Mouse (Mus musculus) heart, adult 2 months (tissue): Measurements from ENCODE around the gene Btbd17. TPM values are rescaled to one million over a fixed set of nuclear protein-coding genes. Genes with fewer than 3 reads are reported as not detected.
A peak's percentile ranks its signal among the peaks of the same experiment; 100 is the strongest.

Source experiments
- DNase-seq, 2 experiments: peaks; one replicate each; pipeline ENCODE4 v3.0.0; 2021
- H3K27ac ChIP-seq: fragments of 200-600 bp; 2 replicates; pipeline ENCODE4 v1.8.1; 2022
- H3K27me3 ChIP-seq: fragments of 200-500 bp; 2 replicates; pipeline ENCODE4 v1.6.1; 2012; ENCODE audit warnings: mild to moderate bottlenecking, low read length, inconsistent platforms, mixed read lengths; ENCODE audit not compliant: control insufficient read depth, insufficient read depth
- H3K36me3 ChIP-seq: fragments of 200-500 bp; 2 replicates; pipeline ENCODE4 v1.6.1; 2012; ENCODE audit warnings: low read length, inconsistent platforms; ENCODE audit not compliant: control insufficient read depth, insufficient read depth
- H3K4me1 ChIP-seq: fragments of 200-500 bp; 2 replicates; pipeline ENCODE4 v1.6.1; 2011; ENCODE audit warnings: low read length; ENCODE audit not compliant: control insufficient read depth, insufficient read depth
- H3K4me3 ChIP-seq: fragments of 200-600 bp; 2 replicates; pipeline ENCODE4 v1.8.1; 2022
- H3K79me2 ChIP-seq: fragments of 200-500 bp; replicated peaks from 2 replicates; pipeline ENCODE4 v1.6.1; 2012; ENCODE audit warnings: mild to moderate bottlenecking, inconsistent platforms, low read length, moderate library complexity, mixed read lengths; ENCODE audit not compliant: control insufficient read depth, insufficient read depth
- H3K9ac ChIP-seq: fragments of 200-500 bp; 2 replicates; pipeline ENCODE4 v1.6.1; 2012; ENCODE audit warnings: low read depth, mild to moderate bottlenecking, control low read depth, inconsistent platforms, low read length, mixed read lengths
- CTCF ChIP-seq: fragments of 200-600 bp; IDR thresholded peaks from 2 replicates; pipeline ENCODE4 v1.8.1; 2022; ENCODE audit warnings: antibody characterized with exemption, mild to moderate bottlenecking, moderate library complexity
- EP300 ChIP-seq: fragments of 200-500 bp; IDR thresholded peaks from 2 replicates; pipeline ENCODE4 v1.6.1; 2011; ENCODE audit warnings: low read depth, low read length, control low read depth; ENCODE audit not compliant: insufficient read depth
- POLR2A ChIP-seq: fragments of 200-500 bp; IDR thresholded peaks from 2 replicates; pipeline ENCODE4 v1.6.1; 2011; ENCODE audit warnings: mild to moderate bottlenecking, low read depth, low read length, control low read depth; ENCODE audit not compliant: insufficient read depth
- WGBS: fragments of 180-500 bp; shearing (Covaris S2); methylation state at CpG from one replicate; pipeline ENCODE4 v1.1.7; 2018; 5-methylcytosine and 5-hydroxymethylcytosine counted together
- intact Hi-C: fragments of 180-260 bp; cut with DNase I; formaldehyde crosslinking; loops from one replicate; pipeline ENCODE4 v1.15.1; 2025
- polyA plus RNA-seq: library from polyadenylated mRNA; depleted of rRNA; stranded (reverse); fragments of >200 nt; gene quantifications from 2 replicates; pipeline ENCODE4 v1.2.3, GENCODE M21; 2012
- total RNA-seq, 2 experiments: library from RNA; stranded (reverse); gene quantifications; 2 replicates each; pipeline ENCODE4 v1.2.3; 2021

Btbd17 gene
- total and polyA plus RNA-seq, 3 experiments = 0.06 TPM; not detected in 2

- Histone ChIP-seq H3K4me3 (no peak overlapping the region), H3K9ac (no peak overlapping the region), H3K36me3 (no peaks in the 10 kb centered on the region), H3K79me2 (no peaks in the 10 kb centered on the region), H3K27ac (no peak overlapping the region), H3K27me3 (no peaks in the 10 kb centered on the region), H3K4me1 (no peaks in the 10 kb centered on the region)
- intact Hi-C loops = loop anchor here (10.0 kb wide), 1 partner anchor 226 kb away; the partner anchor contains the start of gene Cd300ld3
- TF ChIP-seq EP300 = no peak
- no peak for DNase-seq
- WGBS = 40% methylated on average over 2 of the region's 2 CpGs
Observed at GRCm38 (mm10) chr11:114819110-114819509, 23.4 kb upstream of the Btbd17 start.

GRCm38 (mm10) chr11:114818185-114818584 lies 22.4 kb upstream of the Btbd17 start:
- TF ChIP-seq CTCF (no peak), POLR2A (no peak), EP300 (no peak)
- H3K9ac ChIP-seq = no peak overlapping the region
- H3K4me1 ChIP-seq = no peaks in the 10 kb centered on the region
- intact Hi-C loops = loop anchor here (10.0 kb wide), 1 partner anchor 227 kb away; the partner anchor contains the start of gene Cd300ld3
- H3K27ac ChIP-seq = no peak overlapping the region
- DNase-seq = peak in 1 of 2 experiments; percentile 49
- no peaks in the 10 kb centered on the region for H3K27me3 ChIP-seq
- no peak overlapping the region for H3K4me3 ChIP-seq
- WGBS = 85% methylated on average over 7 of the region's 7 CpGs
- H3K36me3 ChIP-seq = no peaks in the 10 kb centered on the region
- H3K79me2 ChIP-seq = no peaks in the 10 kb centered on the region

- no peaks in the 10 kb centered on the region; the same call in 1 of the 2 replicates for H3K4me1 ChIP-seq
- 88% methylated on average over 4 of the region's 4 CpGs for WGBS
- H3K36me3 ChIP-seq = no peaks in the 10 kb centered on the region
- no peak overlapping the region for H3K27ac ChIP-seq
- H3K4me3 ChIP-seq = no peak overlapping the region
- no peak for DNase-seq
- no peak overlapping the region for H3K9ac ChIP-seq
- TF ChIP-seq CTCF (no peak), POLR2A (no peak), EP300 (no peak)
- H3K79me2 ChIP-seq = no peaks in the 10 kb centered on the region
- no peaks in the 10 kb centered on the region for H3K27me3 ChIP-seq
- intact Hi-C loops = loop anchor here (10.0 kb wide), 1 partner anchor 228 kb away; the partner anchor contains the start of gene Cd300ld3
Observed at GRCm38 (mm10) chr11:114816934-114817333, 21.2 kb upstream of the Btbd17 start.

- H3K4me1 ChIP-seq = no peaks in the 10 kb centered on the region; the same call in 1 of the 2 replicates
- WGBS = 67% methylated on average over 11 of the region's 11 CpGs
- no peak overlapping the region for H3K9ac ChIP-seq
- H3K4me3 ChIP-seq = no peak overlapping the region
- DNase-seq = no peak
- H3K79me2 ChIP-seq = no peaks in the 10 kb centered on the region
- no peaks in the 10 kb centered on the region for H3K27me3 ChIP-seq
- no peaks in the 10 kb centered on the region for H3K36me3 ChIP-seq
- no peak overlapping the region for H3K27ac ChIP-seq
- TF ChIP-seq POLR2A (no peak), CTCF (no peak), EP300 (no peak)
- intact Hi-C loops = loop anchor here (5.0 to 10.0 kb wide), 2 partner anchors 42 to 230 kb away; partner anchors contain the start of gene Cd300ld3
Observed at GRCm38 (mm10) chr11:114814873-114815592, 19.3 kb upstream of the Btbd17 start.

- TF ChIP-seq CTCF (peak; percentile 96), EP300 (peak; percentile 46; the same call in 1 of the 2 replicates), POLR2A (no peak)
- peak; percentile 86 to 91 for DNase-seq
- Histone ChIP-seq H3K27me3 (no peaks in the 10 kb centered on the region), H3K36me3 (no peaks in the 10 kb centered on the region), H3K4me1 (no peaks in the 10 kb centered on the region; the same call in 1 of the 2 replicates), H3K79me2 (no peaks in the 10 kb centered on the region), H3K27ac (no peak overlapping the region), H3K4me3 (no peak overlapping the region), H3K9ac (no peak overlapping the region)
- 12% methylated on average over 6 of the region's 6 CpGs for WGBS
- intact Hi-C loops = loop anchor here (1.0 to 10.0 kb wide), 4 partner anchors 45 to 232 kb away; partner anchors contain the start of gene Cd300ld3
Observed at GRCm38 (mm10) chr11:114812731-114813240, 17.0 kb upstream of the Btbd17 start.

GRCm38 (mm10) chr11:114810344-114810743 lies 14.6 kb upstream of the Btbd17 start:
- Histone ChIP-seq H3K27ac (no peak overlapping the region), H3K36me3 (no peaks in the 10 kb centered on the region), H3K27me3 (no peaks in the 10 kb centered on the region), H3K4me3 (no peak overlapping the region), H3K4me1 (no peaks in the 10 kb centered on the region; the same call in 1 of the 2 replicates), H3K9ac (no peak overlapping the region), H3K79me2 (no peaks in the 10 kb centered on the region)
- intact Hi-C loops = loop anchor here (5.0 to 10.0 kb wide), 2 partner anchors 47 to 234 kb away; partner anchors contain the start of gene Cd300ld3
- no peak for TF ChIP-seq EP300
- TF ChIP-seq CTCF = no peak
- TF ChIP-seq POLR2A = no peak
- 22% methylated on average over 4 of the region's 4 CpGs for WGBS
- no peak for DNase-seq
